Mouse (Mus musculus): ENCODE data around the gene Camk2n1. TPM values are rescaled to one million over a fixed set of nuclear protein-coding genes. Genes with fewer than 3 reads are reported as not detected.

Gene Camk2n1
- polyA plus RNA-seq, 1 experiment from 2014 or later: 6.4 TPM

Other genes starting within 250 kb of the Camk2n1 start
- gene Hp1bp3, start 238.0 kb upstream of the Camk2n1 start, polyA plus RNA-seq (2014; fragmentation: Nextera tagmentation; extraction: Ambion mirVana): 179 and 183 TPM in 2 replicates
- gene Sh2d5, start 203.9 kb upstream of the Camk2n1 start, polyA plus RNA-seq (2014; fragmentation: Nextera tagmentation; extraction: Ambion mirVana): 1.8 and 2.9 TPM in 2 replicates
- gene Kif17, start 203.9 kb upstream of the Camk2n1 start, polyA plus RNA-seq (2014; fragmentation: Nextera tagmentation; extraction: Ambion mirVana): 0.25 and 0.31 TPM in 2 replicates
- 214 and 227 TPM in 2 replicates for gene Ddost, start 149.6 kb upstream of the Camk2n1 start, polyA plus RNA-seq (2014; fragmentation: Nextera tagmentation; extraction: Ambion mirVana)
- gene Pink1, start 128.0 kb upstream of the Camk2n1 start, polyA plus RNA-seq (2014; fragmentation: Nextera tagmentation; extraction: Ambion mirVana): 19.9 and 24.5 TPM in 2 replicates
- gene Cda, start 86.3 kb upstream of the Camk2n1 start, polyA plus RNA-seq (2014; fragmentation: Nextera tagmentation; extraction: Ambion mirVana): 3.0 and 3.9 TPM in 2 replicates
- gene Fam43b, start 57.8 kb upstream of the Camk2n1 start, polyA plus RNA-seq (2014; fragmentation: Nextera tagmentation; extraction: Ambion mirVana): 0.11 TPM in 1 of 2 replicates, not detected in the other
- gene Mul1, start 19.6 kb upstream of the Camk2n1 start, polyA plus RNA-seq (2014; fragmentation: Nextera tagmentation; extraction: Ambion mirVana): 16.0 and 16.6 TPM in 2 replicates
- gene Vwa5b1, start 181.6 kb downstream of the Camk2n1 start, polyA plus RNA-seq (2014; fragmentation: Nextera tagmentation; extraction: Ambion mirVana): 0.46 and 0.77 TPM in 2 replicates